Mouse (Mus musculus): ENCODE measurements around the gene Ccdc181.

DNA sequence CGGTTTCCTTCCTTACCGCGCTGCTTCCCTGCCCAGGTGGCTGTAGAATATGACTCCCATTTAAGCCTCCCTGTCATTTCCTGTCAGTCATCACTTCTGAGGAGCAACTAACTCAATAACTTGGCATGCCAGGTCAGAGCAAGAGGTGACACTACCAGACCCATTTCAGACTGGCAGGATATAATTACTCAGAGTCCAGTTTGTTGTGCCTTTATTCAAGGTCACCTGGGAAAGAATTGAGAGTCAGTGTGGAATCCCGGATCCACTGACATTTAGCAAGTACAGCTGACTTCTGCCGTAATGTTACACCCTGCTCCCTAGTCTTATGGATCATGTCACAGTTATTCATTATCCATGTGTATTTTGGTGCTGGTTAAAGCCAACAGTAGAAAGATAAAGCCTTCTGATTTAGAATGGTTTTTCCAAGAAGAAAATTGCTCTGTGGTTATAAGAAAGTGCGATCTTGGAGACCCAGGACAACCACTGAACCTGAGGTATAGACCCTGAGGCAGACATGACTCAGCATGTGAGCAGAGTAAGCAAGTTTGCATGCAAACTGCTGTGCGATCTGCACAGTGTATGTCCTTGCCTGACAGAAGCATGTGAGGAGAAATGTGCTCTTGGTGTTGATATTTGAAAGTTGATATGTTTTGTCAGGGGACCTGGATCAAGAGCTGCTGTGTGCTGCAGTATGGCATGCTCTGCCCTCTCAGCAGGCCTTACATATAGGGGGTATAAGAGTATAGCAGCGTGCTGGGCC lies 24.8 kb upstream of the Ccdc181 start:
- TF ChIP-seq POLR2A (IDR thresholded peaks at IDR 0.05; ENCODE audit: control insufficient read depth in 1 of 2, insufficient read depth in 1 of 2, low read depth in 1 of 2, low read length in 2 of 2, poor library complexity in 1 of 2) (no peak), POLR2AphosphoS5 (IDR thresholded peaks at IDR 0.05; ENCODE audit: borderline replicate concordance, low read depth, low read length) (no peak), USF1 (IDR thresholded peaks at IDR 0.05; ENCODE audit: low read depth, low read length) (no peak), RCOR1 (IDR thresholded peaks at IDR 0.05; ENCODE audit: low read depth, low read length) (peak; percentile 16; the same call in 1 of the 2 replicates), CTCF (IDR thresholded peaks at IDR 0.05 in 2 of 3, conservative IDR thresholded peaks at IDR 0.05 in 1 of 3; ENCODE audit: control insufficient read depth in 1 of 3, insufficient read depth in 1 of 3, low read depth in 2 of 3, low read length in 3 of 3, poor library complexity in 1 of 3, severe bottlenecking in 1 of 3) (no peak), E2F4 (IDR thresholded peaks at IDR 0.05; ENCODE audit: borderline replicate concordance, low read depth, low read length) (no peak), CHD2 (IDR thresholded peaks at IDR 0.05; ENCODE audit: low read length) (no peak), GATA1 (IDR thresholded peaks at IDR 0.05; ENCODE audit: low read depth, low read length) (0 out of 2 replicates have a peak, but pooled peaks have one; percentile 22), RAD21 (IDR thresholded peaks at IDR 0.05; ENCODE audit: low read depth, low read length) (no peak), NRF1 (IDR thresholded peaks at IDR 0.05; ENCODE audit: insufficient read depth, low read depth, low read length, poor library complexity, severe bottlenecking) (no peak), NELFE (IDR thresholded peaks at IDR 0.05; ENCODE audit: low read depth, low read length) (no peak), HCFC1 (IDR thresholded peaks at IDR 0.05; ENCODE audit: low read depth, low read length) (no peak), MAX (IDR thresholded peaks at IDR 0.05; ENCODE audit: low read length) (0 out of 2 replicates have a peak, but pooled peaks have one; percentile 16)

Measured in MEL (cell line).